Mouse (Mus musculus): ENCODE measurements around the gene Shisal2b. TPM values are rescaled to one million over a fixed set of nuclear protein-coding genes. Genes with fewer than 3 reads are reported as not detected.

Gene Shisal2b
- polyA plus RNA-seq, 1 experiment from 2014 or later = 0.23 TPM

GRCm38 (mm10) chr13:104799067-104799466 lies 64.6 kb downstream of the Shisal2b start:
- no peaks in the 10 kb centered on the region for H3K4me1 ChIP-seq (replicated peaks; ENCODE audit: control insufficient read depth, insufficient read depth, low read length)

More at GRCm38 (mm10) chr13:104799067-104799466, 64.6 kb downstream of the Shisal2b start:
- no peak overlapping the region for H3K4me2 ChIP-seq
- no peaks in the 10 kb centered on the region for H3K9me3 ChIP-seq (ENCODE audit: control insufficient read depth, low read length)
- 92% methylated on average over 8 of the region's 8 CpGs for WGBS
- no peak overlapping the region for H3K4me3 ChIP-seq (ENCODE audit: low read depth, low read length)
- H3K36me3 ChIP-seq (ENCODE audit: control insufficient read depth, insufficient read depth, low read length) = no peaks in the 10 kb centered on the region; the same call in 1 of the 2 replicates
- H3K27ac ChIP-seq (ENCODE audit: low read depth, low read length) = no peak overlapping the region
- no peak overlapping the region for H3K9ac ChIP-seq (ENCODE audit: low read depth, low read length)
- ATAC-seq (replicated peaks; ENCODE audit: low FRiP score) = no peak
- no peaks in the 10 kb centered on the region for H3K27me3 ChIP-seq (replicated peaks; ENCODE audit: control insufficient read depth, insufficient read depth, low read length)
- no peak for DNase-seq (ENCODE audit: low spot score)

Other genes starting within 250 kb of the Shisal2b start
- gene Srek1ip1, start 71.4 kb downstream of the Shisal2b start, polyA plus RNA-seq (2014; fragmentation: Nextera tagmentation; extraction: Ambion mirVana) = 15.9 and 17.3 TPM in 2 replicates
- 20.8 and 21.7 TPM in 2 replicates for gene Cwc27, start 46.8 kb downstream of the Shisal2b start, polyA plus RNA-seq (2014; fragmentation: Nextera tagmentation; extraction: Ambion mirVana)
- 0.74 and 0.81 TPM in 2 replicates for gene Rgs7bp, start 191.0 kb upstream of the Shisal2b start, polyA plus RNA-seq (2014; fragmentation: Nextera tagmentation; extraction: Ambion mirVana)
- gene 4933425L06Rik, start 218.2 kb upstream of the Shisal2b start, polyA plus RNA-seq (2014; fragmentation: Nextera tagmentation; extraction: Ambion mirVana) = not detected in 2 replicates